Mouse (Mus musculus) kidney, adult 8-10 months (tissue): ENCODE measurements around the gene Gm10073.
A peak's percentile ranks its signal among the peaks of the same experiment; 100 is the strongest.
"Not testable (repeated sequence)": the region's sequence is repeated elsewhere in the genome, so short reads cannot be mapped to it uniquely, and the experiment has no call there.

ENCODE experiments used
- DNase-seq, 2 experiments: peaks; one replicate each; pipeline ENCODE4 v3.0.0; 2022

Gene Gm10073

DNA sequence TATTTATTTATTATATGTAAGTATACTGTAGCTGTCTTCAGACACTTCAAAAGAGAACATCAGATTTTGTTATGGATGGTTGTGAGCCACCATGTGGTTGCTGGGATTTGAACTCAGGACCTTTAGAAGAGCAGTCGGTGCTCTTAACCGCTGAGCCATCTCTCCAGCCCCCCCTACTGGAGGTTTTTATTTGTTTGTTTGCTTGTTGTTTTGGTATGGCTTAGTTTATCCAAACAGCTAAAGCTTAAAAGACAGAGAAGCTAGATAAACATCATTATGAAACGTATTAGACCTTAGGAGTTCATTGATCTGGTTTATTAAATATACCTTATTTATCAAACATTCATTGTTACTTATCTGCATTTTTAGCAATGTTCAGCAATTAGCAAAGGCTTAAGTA is 22.4 kb upstream of the Gm10073 start:
- DNase-seq, result not testable (repeated sequence)

DNA sequence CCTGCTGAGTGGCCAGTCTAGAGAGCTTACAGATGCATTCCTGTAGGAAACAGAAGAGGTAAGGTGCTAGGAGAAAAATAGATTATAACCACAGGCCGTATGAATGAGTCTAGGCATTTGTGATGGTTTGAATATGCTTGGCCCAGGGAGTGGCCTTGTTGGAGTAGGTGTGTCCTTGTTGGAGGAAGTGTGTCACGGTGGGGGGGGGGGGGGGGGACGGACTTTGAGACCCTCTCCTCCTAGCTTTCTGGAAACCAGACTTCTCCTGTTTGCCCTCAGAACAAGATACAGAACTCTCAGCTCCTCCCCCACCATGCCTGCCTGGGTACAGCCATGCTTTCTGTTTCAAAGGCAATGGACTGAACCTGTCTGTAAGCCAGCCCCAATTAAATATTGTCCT is 19.2 kb upstream of the Gm10073 start:
- no peak for DNase-seq

DNA sequence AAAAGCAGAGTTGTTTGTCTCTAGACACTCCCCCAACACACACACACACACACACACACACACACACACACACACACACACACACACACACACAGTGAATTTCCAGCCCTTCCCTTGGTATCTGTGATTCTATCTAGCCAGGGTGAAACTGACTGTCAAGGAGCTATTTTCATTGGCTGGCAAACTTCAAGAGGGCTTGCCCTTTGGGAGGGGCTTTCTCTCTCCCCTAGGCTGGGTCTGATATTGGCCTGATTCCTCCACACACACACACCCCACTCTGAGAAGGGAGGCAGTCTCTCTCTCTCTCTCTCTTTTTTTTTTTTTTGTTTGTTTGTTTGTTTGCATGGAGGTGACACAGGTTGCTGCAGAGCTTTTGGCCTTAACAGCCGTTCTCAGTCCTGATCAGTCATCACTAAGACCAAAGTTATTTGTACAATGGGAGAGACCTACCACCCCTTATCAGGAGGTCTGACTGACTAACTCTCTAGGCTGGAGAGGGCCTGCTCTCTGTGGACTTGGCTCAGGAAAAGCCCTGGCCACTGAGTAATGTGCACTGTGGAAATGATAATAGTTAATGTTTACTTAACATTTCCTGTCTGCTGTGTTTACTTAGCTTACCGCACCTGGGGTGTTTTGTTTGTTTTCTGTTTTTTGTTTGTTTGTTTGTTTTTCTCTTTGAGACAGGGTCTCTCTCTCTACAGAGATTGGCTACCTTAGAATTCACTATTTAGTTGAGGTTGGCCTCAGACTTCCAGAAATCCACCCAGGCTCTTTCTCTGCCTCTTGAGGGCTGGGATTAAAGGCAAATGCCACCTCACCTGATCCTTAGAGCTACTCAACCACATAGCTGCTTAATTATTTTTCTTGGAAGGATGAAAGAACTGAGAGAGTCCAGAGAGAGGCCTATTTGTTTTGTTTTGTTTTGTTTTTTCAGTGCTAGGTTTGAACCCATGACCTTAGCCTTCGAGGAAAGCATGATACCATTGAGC is 15.5 kb upstream of the Gm10073 start:
- DNase-seq, result no peak

DNA sequence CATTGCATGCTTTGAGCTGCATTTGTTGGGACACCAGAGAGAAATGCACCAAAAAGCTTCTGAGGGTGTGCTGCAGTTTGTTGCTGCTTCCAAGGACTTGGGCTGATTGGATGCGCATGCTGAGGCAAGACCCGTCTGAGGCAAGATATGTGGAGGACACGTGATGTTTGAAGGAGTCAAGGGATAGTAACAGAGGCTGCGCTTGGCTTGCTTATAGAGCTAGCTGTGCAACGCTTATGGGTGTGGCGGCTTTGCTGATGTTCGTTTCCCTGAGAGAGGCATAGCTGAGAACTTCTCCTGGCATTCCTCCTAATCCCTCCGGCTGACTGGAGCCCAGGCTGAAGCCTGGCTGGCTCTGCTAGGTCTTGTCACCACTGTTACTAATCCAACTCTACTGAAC is 13.6 kb upstream of the Gm10073 start:
- no peak for DNase-seq

DNA sequence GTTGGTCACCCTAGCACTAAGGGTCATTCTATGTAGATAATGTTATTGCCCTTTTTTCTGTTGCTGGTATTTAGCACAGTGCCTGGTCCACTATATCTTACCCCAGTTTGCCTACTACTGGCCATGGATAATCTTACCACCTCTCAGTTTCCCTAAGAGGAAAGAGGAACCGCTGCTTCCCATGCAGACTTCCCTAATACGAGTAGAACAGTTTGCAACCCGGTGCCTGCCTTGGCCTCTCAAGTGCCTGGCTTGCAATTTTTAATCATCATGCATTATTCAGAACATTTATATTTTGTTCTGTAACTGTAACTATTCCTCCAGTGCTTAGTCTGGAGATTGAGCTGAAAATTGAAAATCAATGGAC is 12.4 kb upstream of the Gm10073 start:
- DNase-seq, result no peak

DNA sequence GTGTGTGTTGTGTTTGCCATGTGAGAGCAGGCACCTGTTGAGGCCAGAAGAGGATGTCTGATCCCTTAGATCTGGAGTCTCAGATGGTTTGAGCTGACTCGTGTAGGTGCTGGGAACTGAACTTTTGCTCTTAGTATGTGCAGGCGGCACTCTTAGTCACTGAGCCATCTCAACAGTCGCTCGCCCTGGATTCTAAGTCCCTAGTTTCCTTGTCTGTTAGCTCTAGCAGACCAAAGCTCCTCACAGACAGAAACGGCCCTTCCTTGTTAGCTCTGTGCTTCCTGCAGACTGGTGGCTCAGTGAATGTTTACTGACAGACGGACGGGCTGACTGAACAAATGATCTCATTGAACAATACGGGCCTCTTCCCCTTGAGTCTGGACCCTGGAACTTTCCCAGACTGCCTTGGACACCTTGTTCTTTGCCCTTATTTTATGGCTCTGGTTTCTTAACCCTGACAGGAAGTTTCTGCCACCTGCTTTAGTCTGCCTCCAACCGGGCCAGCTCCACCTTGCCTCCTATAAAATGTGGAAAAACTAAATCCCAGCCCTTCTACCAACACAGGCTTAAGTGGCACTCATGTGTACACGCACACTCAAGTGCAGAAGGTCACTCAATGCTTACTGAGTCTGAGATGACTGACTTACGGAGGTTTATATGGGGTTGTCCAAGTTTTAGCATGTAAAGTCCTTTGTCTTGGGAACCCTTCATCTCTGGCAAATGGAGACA is 11.8 kb upstream of the Gm10073 start:
- peak; percentile 53 to 69 for DNase-seq

DNA sequence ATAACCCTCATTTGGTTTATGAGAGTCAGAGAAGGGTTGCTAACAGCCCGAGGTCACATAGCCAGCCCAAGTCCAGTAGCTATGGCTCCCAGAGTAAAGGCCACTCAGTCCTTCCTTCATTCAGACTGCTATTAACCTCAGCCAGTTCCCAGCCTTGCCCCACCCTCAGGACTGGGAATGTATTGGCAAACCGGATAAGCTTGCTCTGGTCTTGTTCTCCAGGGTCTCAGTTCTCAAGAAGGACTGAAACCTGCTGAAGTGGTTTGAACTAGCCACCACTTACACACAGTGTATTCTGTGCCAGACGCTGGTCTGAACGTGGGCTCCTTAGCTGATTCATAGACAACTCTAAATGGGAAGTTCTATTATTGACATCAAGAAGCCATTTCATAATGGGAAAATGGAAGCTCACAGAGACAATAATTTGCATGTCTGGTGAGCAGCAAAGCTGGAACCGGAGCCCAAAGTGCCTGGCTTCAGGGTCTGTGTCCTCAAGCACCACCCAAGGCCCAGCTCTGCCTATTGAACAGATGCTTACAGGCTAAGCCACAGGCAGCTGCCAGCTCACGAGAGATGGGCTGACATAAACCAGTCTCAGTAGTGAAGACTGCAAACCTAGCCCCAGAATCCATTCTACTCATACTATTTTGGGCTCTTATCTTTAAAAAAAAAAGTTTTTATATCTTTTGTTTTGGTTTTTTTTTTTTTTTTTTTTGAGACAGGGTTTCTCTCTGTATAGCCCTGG is 8.3 kb upstream of the Gm10073 start:
- DNase-seq, result no peak

DNA sequence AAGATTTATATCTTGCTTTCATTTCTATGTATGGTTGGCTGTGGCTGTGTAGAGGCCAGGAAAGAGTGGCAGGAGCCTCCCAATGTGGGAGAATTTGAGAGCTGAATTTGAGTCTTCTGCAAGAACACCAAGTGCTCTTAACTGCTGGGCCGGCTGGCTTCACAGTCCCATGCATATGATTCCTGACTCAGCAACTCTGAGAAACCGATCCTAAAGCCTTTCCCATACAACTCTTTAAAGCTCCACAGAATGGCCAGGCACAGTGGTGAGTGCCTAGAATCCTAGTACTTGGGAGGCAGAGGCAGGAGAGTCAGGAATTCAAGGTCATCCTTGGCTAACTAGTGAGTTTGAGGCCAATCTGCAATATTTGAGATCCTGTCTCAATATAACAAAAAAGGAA is 6.2 kb upstream of the Gm10073 start:
- no peak for DNase-seq

DNA sequence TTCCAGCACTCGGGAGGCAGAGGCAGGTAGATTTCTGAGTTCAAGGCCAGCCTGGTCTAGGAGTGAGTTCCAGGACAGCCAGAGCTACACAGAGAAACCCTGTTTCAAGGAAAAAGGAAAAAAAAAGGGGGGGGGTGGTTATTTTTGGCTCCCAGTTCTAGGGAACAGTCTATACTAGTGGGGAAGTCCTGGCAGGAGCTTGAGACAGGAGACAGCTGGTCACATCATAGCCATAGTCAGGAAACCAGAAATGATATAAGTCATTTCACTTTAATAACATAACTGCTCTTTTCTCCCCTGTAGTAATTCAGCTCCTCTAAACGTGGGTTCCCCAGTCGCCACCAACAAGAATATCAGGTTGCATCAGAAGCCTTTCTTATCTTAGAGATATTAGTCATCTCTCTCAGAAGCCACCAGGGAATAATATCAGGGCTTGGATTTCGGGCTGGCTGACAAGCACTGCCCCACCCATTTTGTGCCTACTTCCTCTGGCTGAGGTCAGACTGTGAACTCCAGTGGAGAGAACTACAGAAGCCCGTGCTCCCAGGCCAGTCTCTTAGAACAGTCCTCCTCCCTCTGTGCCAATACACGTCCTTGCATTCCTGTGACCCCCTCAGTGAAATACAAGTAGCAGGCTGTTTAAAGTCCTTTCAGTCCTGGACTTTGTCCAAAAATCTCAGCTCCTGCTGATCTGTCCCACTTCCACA is 3.7 kb upstream of the Gm10073 start:
- DNase-seq, result peak; percentile 45 to 69

DNA sequence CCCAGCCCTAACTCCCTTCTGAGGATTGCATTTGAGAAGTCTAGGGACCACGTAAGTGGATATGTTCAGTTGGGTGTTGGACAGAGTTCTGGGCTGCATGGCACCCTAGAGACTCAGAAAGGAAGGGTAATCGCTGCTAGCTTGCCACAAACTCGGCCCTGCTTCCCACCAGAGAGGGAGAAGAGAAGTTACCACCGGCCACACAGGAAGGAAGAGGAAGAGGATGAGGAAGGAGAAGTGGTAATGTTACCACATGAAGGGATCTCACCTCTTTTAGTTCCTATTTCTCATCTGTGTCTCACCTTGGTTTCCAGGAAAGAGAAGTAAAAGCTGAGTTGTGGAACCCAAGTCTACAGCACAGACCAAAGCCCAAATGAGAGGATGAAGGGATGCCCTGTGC is 1.0 kb upstream of the Gm10073 start:
- no peak for DNase-seq

DNA sequence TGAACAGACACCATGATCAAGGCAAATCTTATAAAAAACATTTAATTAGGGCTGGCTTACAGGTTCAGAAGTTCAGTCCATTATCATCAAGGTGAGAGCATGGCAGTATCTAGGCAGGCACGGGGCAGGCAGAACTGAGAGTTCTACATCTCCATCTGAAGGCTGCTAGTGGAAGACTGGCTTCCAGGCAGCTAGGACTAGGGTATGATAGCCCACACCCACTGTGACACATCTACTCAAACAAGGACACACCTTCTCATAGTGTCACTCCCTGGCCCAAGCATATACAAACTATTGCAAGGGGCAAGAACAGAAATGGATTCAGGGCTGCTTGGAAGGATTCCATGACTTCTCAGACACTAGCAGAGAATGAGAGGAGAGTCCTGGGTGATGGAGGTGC is 1.1 kb downstream of the Gm10073 start:
- DNase-seq, result not testable (repeated sequence)

DNA sequence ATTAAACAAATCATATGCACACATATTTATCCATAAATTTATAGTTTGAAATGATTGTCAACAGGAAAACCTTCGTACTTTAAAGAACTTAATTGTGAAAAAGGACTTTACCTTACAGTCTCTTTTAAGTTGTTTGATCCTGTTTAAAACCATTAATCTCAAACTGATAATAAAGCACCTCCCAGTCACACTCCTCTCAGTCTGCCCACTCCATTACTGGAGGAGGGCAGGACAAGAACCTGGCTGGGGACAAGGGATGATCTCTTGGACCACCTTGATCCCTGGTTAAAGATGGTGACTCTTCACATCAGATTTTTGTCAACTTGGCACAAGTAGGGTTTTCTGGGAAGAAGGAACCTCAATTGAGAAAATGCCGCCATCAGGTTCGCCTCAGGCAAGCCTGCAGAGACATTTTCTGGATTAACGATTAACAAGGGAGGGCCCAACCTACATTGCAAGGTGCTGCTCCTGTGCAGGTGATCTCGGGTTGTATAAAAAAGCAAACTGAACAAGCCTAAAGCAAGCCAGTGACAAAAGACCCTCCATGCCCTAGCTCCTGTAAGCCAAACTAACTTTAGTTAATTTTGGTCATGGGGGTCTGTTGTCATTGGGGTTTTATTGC is 1.6 kb downstream of the Gm10073 start:
- DNase-seq, result peak; percentile 47 to 61

DNA sequence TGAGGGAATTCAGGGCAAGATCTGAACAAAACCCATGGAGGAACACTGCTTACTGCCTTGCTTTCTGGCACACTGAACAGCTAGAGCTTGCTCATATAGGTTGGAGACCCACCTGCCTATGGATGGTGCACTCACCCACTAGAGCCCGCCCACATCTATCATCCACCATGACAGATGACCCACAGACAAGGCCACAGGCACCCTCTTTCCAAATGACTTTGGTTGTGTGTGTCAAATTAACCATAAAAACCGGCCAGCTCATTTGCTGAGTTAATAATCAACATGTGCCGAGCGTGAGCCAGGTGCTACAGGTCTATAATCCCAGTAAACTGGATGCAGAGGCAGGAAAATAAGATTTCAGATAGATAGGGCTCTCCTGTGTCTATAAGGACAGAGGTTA is 2.9 kb downstream of the Gm10073 start:
- peak; percentile 74 to 82 for DNase-seq

DNA sequence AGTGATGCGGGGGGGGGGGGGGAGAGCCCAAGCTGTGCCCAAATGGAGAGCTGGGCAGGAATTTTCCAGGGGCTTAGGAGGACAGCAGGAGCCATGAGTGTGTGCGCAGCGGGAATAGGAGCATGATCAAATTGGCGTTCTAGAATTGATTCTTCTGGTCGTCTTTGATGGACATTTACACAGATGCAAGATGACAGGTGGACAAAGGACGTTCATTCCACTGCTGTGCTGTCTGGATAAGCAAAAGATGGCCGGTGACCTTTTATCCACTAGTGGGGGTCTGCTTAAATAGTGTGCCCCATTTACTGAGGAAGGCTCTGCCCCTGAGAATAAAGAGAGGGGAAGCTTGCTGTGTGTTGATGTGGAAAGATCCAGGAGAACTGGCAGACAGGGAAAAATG is 4.3 kb downstream of the Gm10073 start:
- no peak for DNase-seq

DNA sequence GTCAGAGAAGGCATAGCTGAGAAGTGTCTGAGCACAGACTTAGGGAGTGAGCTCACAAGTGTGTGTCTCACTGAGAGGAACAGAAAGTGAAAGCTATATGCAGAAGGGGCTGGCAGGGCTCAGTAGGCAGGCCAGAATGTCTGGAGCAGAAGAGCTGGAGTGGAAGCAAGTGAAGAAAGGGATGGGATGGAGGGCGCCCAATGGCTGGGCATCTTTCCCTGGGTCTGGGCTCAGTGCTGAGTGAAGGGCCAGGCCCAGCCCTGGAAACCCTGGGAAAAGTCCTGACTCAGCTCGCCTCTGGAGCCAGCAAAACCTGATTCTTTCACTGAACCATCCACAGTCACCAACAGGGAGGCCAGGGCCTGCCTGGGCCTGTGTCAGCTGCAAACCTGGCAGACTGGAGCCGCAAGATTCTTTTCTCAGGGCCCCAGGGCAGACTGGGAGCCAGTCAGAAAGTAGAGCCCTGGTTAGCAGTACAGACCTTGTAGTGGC is 9.5 kb downstream of the Gm10073 start:
- DNase-seq, result peak; percentile 41 to 43

DNA sequence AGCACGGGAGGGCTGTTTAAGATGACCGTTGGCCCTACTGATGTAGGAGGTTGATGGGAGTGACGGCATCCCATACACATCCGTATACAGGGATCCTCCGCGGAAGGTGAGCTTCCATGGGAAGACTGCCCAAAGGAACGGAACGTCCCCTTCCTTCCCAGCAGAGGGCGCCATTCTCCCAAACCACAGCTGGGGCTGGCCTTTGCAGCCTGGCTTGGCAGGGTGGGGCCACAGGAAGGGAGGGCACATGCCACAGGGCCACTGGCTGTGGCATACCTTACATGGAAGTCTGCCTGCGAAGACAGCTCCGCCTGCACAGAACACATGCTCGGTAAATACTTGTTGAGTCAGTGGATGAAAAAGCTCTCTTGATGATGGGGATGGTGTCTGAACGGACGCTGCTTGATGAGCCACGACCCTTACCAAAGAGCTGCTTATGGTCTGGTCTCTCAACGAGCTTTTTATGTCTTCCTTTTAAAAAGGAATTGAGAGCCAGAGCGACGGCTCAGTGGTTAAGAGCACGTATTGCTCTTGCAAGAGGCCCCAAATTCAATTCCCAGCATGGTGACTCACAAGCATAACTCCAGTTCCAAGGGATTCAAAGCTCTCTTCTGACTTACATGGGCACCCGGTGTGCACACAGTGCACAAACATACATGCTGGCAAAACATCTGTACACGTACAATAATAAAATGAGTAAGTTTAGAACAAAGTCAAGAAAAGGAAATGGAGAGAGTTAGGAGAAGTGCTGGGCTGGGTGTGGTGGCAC is 12.0 kb downstream of the Gm10073 start:
- peak; percentile 81 to 86 for DNase-seq

DNA sequence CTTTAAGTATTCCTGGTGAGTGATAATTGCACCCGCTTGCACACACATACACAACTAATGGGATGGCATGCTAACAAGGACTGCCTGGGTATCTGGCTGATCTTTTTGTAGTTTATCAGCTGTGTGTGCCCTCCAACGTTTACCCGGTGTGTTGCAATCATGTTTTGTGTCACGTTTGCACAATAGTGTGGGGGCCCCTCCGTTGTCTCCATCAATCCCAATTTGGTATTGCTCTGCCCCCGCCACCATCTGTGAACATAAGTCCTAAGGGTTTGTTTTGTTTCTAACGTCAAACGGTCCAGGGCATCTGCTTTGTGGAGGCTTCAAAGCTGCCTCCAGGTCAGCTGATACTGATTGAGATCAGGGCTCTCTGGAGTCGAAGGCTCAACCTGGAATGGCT is 13.4 kb downstream of the Gm10073 start:
- no peak for DNase-seq

DNA sequence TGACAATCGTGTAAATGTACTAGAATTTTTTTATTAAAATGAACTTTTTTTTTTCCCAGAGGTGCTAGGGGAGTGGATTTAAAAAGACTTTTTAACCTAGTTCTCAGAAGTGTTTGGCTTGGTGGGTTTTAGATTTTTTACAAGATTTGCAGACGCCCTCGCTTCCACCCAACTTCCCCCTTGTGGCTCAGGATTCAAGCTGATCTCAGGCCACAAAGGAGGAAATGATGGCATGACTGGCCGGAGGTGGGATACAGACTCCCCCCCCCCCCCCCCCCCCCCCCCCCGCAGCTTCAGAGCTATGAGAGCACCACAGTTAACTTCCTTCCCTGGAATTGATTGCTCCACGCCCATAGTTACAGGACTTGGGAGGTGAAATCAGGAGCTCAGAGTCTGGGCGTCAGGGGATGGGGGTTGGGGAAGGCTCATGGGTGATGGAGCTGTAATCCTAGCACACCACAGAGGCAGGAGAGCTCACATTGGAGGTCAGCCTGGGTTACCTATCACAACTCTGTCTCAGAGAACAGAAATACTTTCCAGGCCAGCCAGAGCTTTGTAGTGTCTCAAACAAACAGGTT is 17.1 kb downstream of the Gm10073 start:
- no peak for DNase-seq

DNA sequence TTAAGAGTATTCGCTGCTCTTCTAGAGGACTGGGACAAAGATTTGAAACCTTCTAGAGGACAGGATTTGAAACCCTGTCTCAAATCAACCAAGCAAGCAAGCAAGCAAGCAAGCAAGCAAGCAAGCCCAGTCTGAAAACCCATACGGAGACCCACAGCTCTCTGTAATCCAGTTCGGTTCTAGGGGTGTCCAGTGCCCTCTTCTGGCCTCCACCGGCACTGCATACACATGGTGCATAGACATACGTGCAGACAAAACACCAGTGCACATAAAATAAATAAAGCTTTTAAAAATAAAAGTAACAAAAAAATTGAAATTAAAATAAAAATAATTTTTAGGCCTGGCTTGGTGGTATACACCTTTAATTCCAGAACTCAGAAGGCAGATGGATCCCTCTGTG is 19.2 kb downstream of the Gm10073 start:
- no peak for DNase-seq

DNA sequence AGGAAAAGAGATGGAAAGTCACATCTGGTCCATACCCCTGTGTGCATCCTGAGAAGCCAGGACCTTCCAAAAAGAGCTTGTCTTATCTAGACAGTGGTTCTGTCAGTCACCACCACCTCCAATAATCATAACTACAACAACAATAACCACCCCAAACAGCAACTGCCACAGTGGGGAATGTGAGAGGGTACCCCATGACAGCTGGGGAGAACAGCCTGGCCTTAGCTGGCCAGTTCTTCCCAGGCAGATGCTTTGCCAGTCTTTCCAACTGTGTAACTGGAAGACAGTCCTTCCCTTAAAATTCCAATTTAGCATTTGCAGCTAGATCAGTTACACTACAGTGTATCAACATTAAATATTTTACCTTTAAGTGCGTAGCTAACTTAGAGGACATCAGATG is 22.4 kb downstream of the Gm10073 start:
- DNase-seq, result no peak

DNA sequence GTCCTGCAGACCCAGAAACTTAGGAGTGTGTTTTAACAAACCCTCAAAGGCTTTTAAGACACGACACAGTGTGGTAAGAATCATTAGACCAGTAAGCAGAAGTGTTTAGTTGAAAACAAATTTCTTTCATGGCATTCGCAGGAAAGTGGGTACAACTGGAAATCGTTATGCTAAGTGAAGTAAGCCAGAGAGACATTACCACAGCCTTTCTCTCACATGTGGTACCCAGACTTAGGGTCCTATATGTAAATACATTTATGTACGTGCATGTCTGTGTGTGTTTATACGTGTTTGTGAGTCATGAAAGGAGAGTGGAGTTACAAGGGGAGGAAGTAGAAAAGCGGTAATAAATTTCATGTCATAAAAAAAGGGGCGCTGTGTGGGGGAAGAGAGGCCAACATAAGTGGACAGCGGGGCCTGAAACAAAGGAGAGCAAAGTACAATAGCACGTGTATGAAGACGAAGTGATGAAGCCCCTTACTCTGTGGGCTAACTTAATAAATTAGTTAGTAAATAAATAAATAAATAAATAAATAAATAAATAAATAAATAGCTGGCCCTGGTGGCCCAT is 24.8 kb downstream of the Gm10073 start:
- no peak for DNase-seq
